ENCODE assay signal across 8 mouse cellular contexts in genomic region chr5:39625037-39625473, GRCm38 (mm10).
DNase-seq lines count a peak whose midpoint lies in the region; ATAC-seq lines count a peak whose summit lies in the region.
"Had no signal": no experiment of that assay in that cellular context is flagged by ENCODE, and none has a peak within 500 bp of the region (broad histone marks: within the 10 kb centered on the region; RNA-seq: fewer than 3 reads in every experiment).

No protein-coding gene starts in this region.

- DNase-seq in hindbrain, embryonic 11.5 days (ENCODE audit: low spot score): no peak
- DNase-seq in Muller cell, postnatal 12 days (ENCODE audit: inconsistent ontology term): peak; percentile 36
- peak; percentile 75 for DNase-seq in cerebellum, adult 9-11 months
- no peak for DNase-seq in layer of hippocampus, postnatal 10 days (ENCODE audit: low spot score in 2 of 2)
- no peak for DNase-seq in kidney, postnatal 4 days
- DNase-seq: kidney, adult 9 months had no signal

- peaks cover 16% of the 10 kb centered on the region for H3K4me1 ChIP-seq in hindbrain, embryonic 13.5 days (replicated peaks)
- H3K4me1 ChIP-seq in hindbrain, embryonic 11.5 days (replicated peaks; ENCODE audit: control insufficient read depth, insufficient read depth, low read length): no peaks in the 10 kb centered on the region; the same call in 1 of the 2 replicates
- H3K4me1 ChIP-seq in midbrain, embryonic 12.5 days: peaks cover 20% of the 10 kb centered on the region; the same call in 1 of the 2 replicates

- H3K9ac ChIP-seq in hindbrain, embryonic 13.5 days: peak overlapping the region; percentile 51; the same call in 1 of the 2 replicates
- H3K9ac ChIP-seq in hindbrain, embryonic 11.5 days (ENCODE audit: low read depth, low read length): no peak overlapping the region
- H3K9ac ChIP-seq in midbrain, embryonic 12.5 days (replicated peaks): no peak overlapping the region

- H3K4me3 ChIP-seq in hindbrain, embryonic 13.5 days: no peak overlapping the region
- no peak overlapping the region for H3K4me3 ChIP-seq in hindbrain, embryonic 11.5 days (ENCODE audit: low read depth, low read length)
- no peak overlapping the region for H3K4me3 ChIP-seq in midbrain, embryonic 12.5 days

- H3K4me2 ChIP-seq in hindbrain, embryonic 13.5 days: no peak overlapping the region
- no peak overlapping the region for H3K4me2 ChIP-seq in hindbrain, embryonic 11.5 days (replicated peaks; ENCODE audit: low read depth, low read length)
- H3K4me2 ChIP-seq in midbrain, embryonic 12.5 days (replicated peaks): 0 out of 2 replicates have a peak overlapping the region, but pooled peaks have one; percentile 9

- H3K27me3 ChIP-seq in hindbrain, embryonic 13.5 days: no peaks in the 10 kb centered on the region
- H3K27me3 ChIP-seq in hindbrain, embryonic 11.5 days (ENCODE audit: control insufficient read depth, insufficient read depth, low read length): no peaks in the 10 kb centered on the region
- peaks cover 3% of the 10 kb centered on the region; the same call in 1 of the 2 replicates for H3K27me3 ChIP-seq in midbrain, embryonic 12.5 days

- H3K36me3 ChIP-seq in hindbrain, embryonic 13.5 days: 0 out of 2 replicates have a peak, but pooled peaks cover 2% of the 10 kb centered on the region
- H3K36me3 ChIP-seq in hindbrain, embryonic 11.5 days (ENCODE audit: control insufficient read depth, insufficient read depth, low read length): no peaks in the 10 kb centered on the region
- H3K36me3 ChIP-seq in midbrain, embryonic 12.5 days: no peaks in the 10 kb centered on the region

- no peak overlapping the region; the same call in 1 of the 2 replicates for H3K27ac ChIP-seq in hindbrain, embryonic 13.5 days
- no peak overlapping the region for H3K27ac ChIP-seq in hindbrain, embryonic 11.5 days (ENCODE audit: low read depth, low read length)
- H3K27ac ChIP-seq in midbrain, embryonic 12.5 days (replicated peaks): no peak overlapping the region

- WGBS in hindbrain, embryonic 13.5 days: 64% methylated on average over 8 of the region's 8 CpGs
- 60% methylated on average over 8 of the region's 8 CpGs for WGBS in hindbrain, embryonic 11.5 days
- 33% methylated on average over 8 of the region's 8 CpGs for WGBS in midbrain, embryonic 12.5 days

- H3K9me3 ChIP-seq in hindbrain, embryonic 13.5 days: no peaks in the 10 kb centered on the region
- H3K9me3 ChIP-seq in hindbrain, embryonic 11.5 days (ENCODE audit: control insufficient read depth, low read length): no peaks in the 10 kb centered on the region
- H3K9me3 ChIP-seq in midbrain, embryonic 12.5 days: no peaks in the 10 kb centered on the region

- no peak for ATAC-seq in hindbrain, embryonic 13.5 days (ENCODE audit: low FRiP score)
- ATAC-seq in hindbrain, embryonic 11.5 days (ENCODE audit: low FRiP score): no peak
- peak; percentile 55 for ATAC-seq in midbrain, embryonic 12.5 days (ENCODE audit: low FRiP score, low read depth)

Comparison
In these comparisons a context has a peak if more than half of its experiments do, and no peak if none do; other contexts are left out.
1. DNase-seq: peak in Muller cell, postnatal 12 days (single experiment) and cerebellum, adult 9-11 months (single experiment); none in hindbrain, embryonic 11.5 days (single experiment), layer of hippocampus, postnatal 10 days (0 of 2) and kidney, postnatal 4 days (0 of 2).